Mouse (Mus musculus): ENCODE measurements around the gene Wwc1. TPM values are rescaled to one million over a fixed set of nuclear protein-coding genes. Genes with fewer than 3 reads are reported as not detected.
A peak's percentile ranks its signal among the peaks of the same experiment; 100 is the strongest.
"Not testable (repeated sequence)": the region's sequence is repeated elsewhere in the genome, so short reads cannot be mapped to it uniquely, and the experiment has no call there.

The Wwc1 gene
- polyA plus RNA-seq, 1 experiment, result 97.0 TPM

- H3K4me3 ChIP-seq (replicated peaks; ENCODE audit: extremely low read depth, low read depth, low read length), result no peak overlapping the region
- WGBS, result 60% methylated on average over 4 of the region's 4 CpGs
- no peaks in the 10 kb centered on the region for H3K4me1 ChIP-seq (ENCODE audit: control insufficient read depth, insufficient read depth, low read length)
- TF ChIP-seq CTCF (IDR thresholded peaks at IDR 0.05; ENCODE audit: insufficient read depth, low read length), result no peak
- DNase-seq, result no peak
Observed at GRCm38 (mm10) chr11:35852731-35853130, 127.6 kb downstream of the Wwc1 start.

GRCm38 (mm10) chr11:35844299-35844698, 136.0 kb downstream of the Wwc1 start:
- H3K4me3 ChIP-seq (replicated peaks; ENCODE audit: extremely low read depth, low read depth, low read length), result no peak overlapping the region
- WGBS, result 78% methylated on average over 9 of the region's 9 CpGs
- H3K4me1 ChIP-seq (ENCODE audit: control insufficient read depth, insufficient read depth, low read length), result no peaks in the 10 kb centered on the region
- DNase-seq, result no peak
- TF ChIP-seq POLR2A (IDR thresholded peaks at IDR 0.05; ENCODE audit: borderline replicate concordance, extremely low read depth, low read depth, low read length) (no peak), CTCF (IDR thresholded peaks at IDR 0.05; ENCODE audit: insufficient read depth, low read length) (no peak)

GRCm38 (mm10) chr11:35842560-35842959, 137.8 kb downstream of the Wwc1 start:
- DNase-seq; H3K4me3 ChIP-seq (replicated peaks; ENCODE audit: extremely low read depth, low read depth, low read length); H3K4me1 ChIP-seq (ENCODE audit: control insufficient read depth, insufficient read depth, low read length): not testable (repeated sequence)
- WGBS, result 84% methylated on average over 4 of the region's 4 CpGs

- no peak for DNase-seq
- WGBS, result 77% methylated on average over 21 of the region's 21 CpGs
- TF ChIP-seq CTCF (IDR thresholded peaks at IDR 0.05; ENCODE audit: insufficient read depth, low read length), result no peak
- no peak for TF ChIP-seq POLR2A (IDR thresholded peaks at IDR 0.05; ENCODE audit: borderline replicate concordance, extremely low read depth, low read depth, low read length)
Observed at GRCm38 (mm10) chr11:35841738-35842325, 138.5 kb downstream of the Wwc1 start.

GRCm38 (mm10) chr11:35840806-35841205, 139.5 kb downstream of the Wwc1 start:
- not testable (repeated sequence) for H3K4me3 ChIP-seq (replicated peaks; ENCODE audit: extremely low read depth, low read depth, low read length); DNase-seq; H3K4me1 ChIP-seq (ENCODE audit: control insufficient read depth, insufficient read depth, low read length)
- 93% methylated on average over 4 of the region's 4 CpGs for WGBS

More at GRCm38 (mm10) chr11:35841738-35842325, 138.5 kb downstream of the Wwc1 start:
- Histone ChIP-seq H3K4me1 (ENCODE audit: control insufficient read depth, insufficient read depth, low read length) (0 out of 2 replicates have a peak, but pooled peaks cover 2% of the 10 kb centered on the region), H3K4me3 (replicated peaks; ENCODE audit: extremely low read depth, low read depth, low read length) (no peak overlapping the region)

- no peak for TF ChIP-seq POLR2A (IDR thresholded peaks at IDR 0.05; ENCODE audit: borderline replicate concordance, extremely low read depth, low read depth, low read length)
- TF ChIP-seq CTCF (IDR thresholded peaks at IDR 0.05; ENCODE audit: insufficient read depth, low read length), result peak; percentile 27; the same call in 1 of the 2 replicates
- 78% methylated on average over 7 of the region's 7 CpGs for WGBS
- Histone ChIP-seq H3K4me3 (replicated peaks; ENCODE audit: extremely low read depth, low read depth, low read length) (no peak overlapping the region), H3K4me1 (ENCODE audit: control insufficient read depth, insufficient read depth, low read length) (0 out of 2 replicates have a peak, but pooled peaks cover 2% of the 10 kb centered on the region)
- DNase-seq, result no peak
Observed at GRCm38 (mm10) chr11:35840282-35840681, 140.0 kb downstream of the Wwc1 start.

GRCm38 (mm10) chr11:35838345-35839338, 141.7 kb downstream of the Wwc1 start:
- 16% methylated on average over 28 of the region's 28 CpGs for WGBS
- H3K4me1 ChIP-seq (ENCODE audit: control insufficient read depth, insufficient read depth, low read length), result 0 out of 2 replicates have a peak, but pooled peaks cover 2% of the 10 kb centered on the region

GRCm38 (mm10) chr11:35837156-35838126, 142.9 kb downstream of the Wwc1 start:
- no peak for DNase-seq
- no peak overlapping the region for H3K4me3 ChIP-seq (replicated peaks; ENCODE audit: extremely low read depth, low read depth, low read length)
- TF ChIP-seq CTCF (IDR thresholded peaks at IDR 0.05; ENCODE audit: insufficient read depth, low read length), result no peak
- TF ChIP-seq POLR2A (IDR thresholded peaks at IDR 0.05; ENCODE audit: borderline replicate concordance, extremely low read depth, low read depth, low read length), result no peak
- WGBS, result 73% methylated on average over 5 of the region's 5 CpGs
- peaks cover 6% of the 10 kb centered on the region; the same call in 1 of the 2 replicates for H3K4me1 ChIP-seq (ENCODE audit: control insufficient read depth, insufficient read depth, low read length)

More at GRCm38 (mm10) chr11:35838345-35839338, 141.7 kb downstream of the Wwc1 start:
- peak overlapping the region; percentile 65 for H3K4me3 ChIP-seq (replicated peaks; ENCODE audit: extremely low read depth, low read depth, low read length)
- peak; percentile 26; the same call in 1 of the 2 replicates for TF ChIP-seq POLR2A (IDR thresholded peaks at IDR 0.05; ENCODE audit: borderline replicate concordance, extremely low read depth, low read depth, low read length)
- TF ChIP-seq CTCF (IDR thresholded peaks at IDR 0.05; ENCODE audit: insufficient read depth, low read length), result no peak
- peak; percentile 75 for DNase-seq
